Mouse (Mus musculus) layer of hippocampus, adult 9-10 months (tissue): ENCODE measurements around the gene Atpaf1.

Experiments used
- DNase-seq: peaks from one replicate; pipeline ENCODE4 v3.0.0; 2022; ENCODE audit warnings: low spot score

Atpaf1 gene

GRCm38 (mm10) chr4:115784769-115785510 lies at the start of gene Atpaf1:
Gene Atpaf1 (plus strand): TSS chr4:115784812.
- DNase-seq = peak; percentile 45

- DNase-seq = no peak
Observed at GRCm38 (mm10) chr4:115734867-115735266, 49.7 kb upstream of the Atpaf1 start.

GRCm38 (mm10) chr4:115737551-115738041 lies 47.0 kb upstream of the Atpaf1 start, which contains the start of gene Efcab14:
Gene Efcab14 (plus strand): TSS chr4:115737744.
- peak; percentile 93 for DNase-seq

- DNase-seq = no peak
Observed at GRCm38 (mm10) chr4:115738481-115738985, 46.1 kb upstream of the Atpaf1 start.

- DNase-seq = no peak
Observed at GRCm38 (mm10) chr4:115742658-115743057, 42.0 kb upstream of the Atpaf1 start.

GRCm38 (mm10) chr4:115743096-115743495 lies 41.5 kb upstream of the Atpaf1 start:
- DNase-seq = no peak

GRCm38 (mm10) chr4:115748181-115748580 lies 36.4 kb upstream of the Atpaf1 start:
- no peak for DNase-seq

GRCm38 (mm10) chr4:115749336-115749735 lies 35.3 kb upstream of the Atpaf1 start:
- DNase-seq = no peak

- no peak for DNase-seq
Observed at GRCm38 (mm10) chr4:115754101-115754500, 30.5 kb upstream of the Atpaf1 start.

- DNase-seq = no peak
Observed at GRCm38 (mm10) chr4:115754851-115755250, 29.8 kb upstream of the Atpaf1 start.

- DNase-seq = no peak
Observed at GRCm38 (mm10) chr4:115761206-115761605, 23.4 kb upstream of the Atpaf1 start.

- DNase-seq = no peak
Observed at GRCm38 (mm10) chr4:115764581-115764980, 20.0 kb upstream of the Atpaf1 start.

GRCm38 (mm10) chr4:115767647-115768467 lies 16.8 kb upstream of the Atpaf1 start:
- DNase-seq = no peak

- no peak for DNase-seq
Observed at GRCm38 (mm10) chr4:115775056-115775455, 9.6 kb upstream of the Atpaf1 start.

- DNase-seq = no peak
Observed at GRCm38 (mm10) chr4:115777627-115778026, 7.0 kb upstream of the Atpaf1 start.

GRCm38 (mm10) chr4:115780269-115780668 lies 4.3 kb upstream of the Atpaf1 start:
- DNase-seq = no peak

GRCm38 (mm10) chr4:115780918-115781317 lies 3.7 kb upstream of the Atpaf1 start, which contains the start of gene Tex38:
Gene Tex38 (minus strand): TSS chr4:115781018.
- no peak for DNase-seq

GRCm38 (mm10) chr4:115782026-115782805 lies 2.4 kb upstream of the Atpaf1 start:
- DNase-seq = no peak

- no peak for DNase-seq
Observed at GRCm38 (mm10) chr4:115785511-115786034, 961 bp downstream of the Atpaf1 start.

- DNase-seq = no peak
Observed at GRCm38 (mm10) chr4:115790864-115791263, 6.3 kb downstream of the Atpaf1 start.

- no peak for DNase-seq
Observed at GRCm38 (mm10) chr4:115795360-115795759, 10.7 kb downstream of the Atpaf1 start.

GRCm38 (mm10) chr4:115799981-115800380 lies 15.4 kb downstream of the Atpaf1 start:
- no peak for DNase-seq
